Mouse (Mus musculus): ENCODE results near the gene Tollip.

GRCm38 (mm10) chr7:141902269-141902729 lies 16.0 kb downstream of the Tollip start:
- TF ChIP-seq POLR2A (IDR thresholded peaks at IDR 0.05; ENCODE audit: control insufficient read depth, low read depth, low read length): peak; percentile 95
- no peak for TF ChIP-seq CTCF (IDR thresholded peaks at IDR 0.05; ENCODE audit: control insufficient read depth, insufficient read depth, insufficient replicate concordance, low read depth, low read length)
